Mouse (Mus musculus): ENCODE measurements around the gene Emsy.

- TF ChIP-seq GATA1 (IDR thresholded peaks at IDR 0.05; ENCODE audit: borderline replicate concordance, low read length) (no peak), FLI1 (IDR thresholded peaks at IDR 0.05; ENCODE audit: low read length) (no peak)
Measured at GRCm38 (mm10) chr7:98544556-98544955, 112.0 kb downstream of the Emsy start.

All from megakaryocyte, embryonic 14.5 days (primary cell).